ENCODE assay signal across 12 mouse cellular contexts in genomic region chr19:6121761-6122160, GRCm38 (mm10). TPM values are rescaled to one million over a fixed set of nuclear protein-coding genes. Genes with fewer than 3 reads are reported as not detected.
DNase-seq lines count a peak whose midpoint lies in the region; ATAC-seq and TF ChIP-seq lines count a peak whose summit lies in the region.
"Had no signal": no experiment of that assay in that cellular context is flagged by ENCODE, and none has a peak within 500 bp of the region (broad histone marks: within the 10 kb centered on the region; RNA-seq: fewer than 3 reads in every experiment).

No protein-coding gene starts in this region.

- no peak overlapping the region for H3K4me3 ChIP-seq in heart, embryonic 13.5 days
- no peak overlapping the region for H3K4me3 ChIP-seq in midbrain, postnatal 0 days (ENCODE audit: low read depth, low read length)
- no peak overlapping the region for H3K4me3 ChIP-seq in midbrain, embryonic 10.5 days
- H3K4me3 ChIP-seq in intestine, embryonic 15.5 days (replicated peaks), result peak overlapping the region; percentile 10; the same call in 1 of the 2 replicates
- no peak overlapping the region; the same call in 1 of the 2 replicates for H3K4me3 ChIP-seq in liver, postnatal 0 days (ENCODE audit: low read depth, low read length)
- no peak overlapping the region for H3K4me3 ChIP-seq in cerebellum, adult 2 months (replicated peaks; ENCODE audit: insufficient read depth, low read depth, low read length)
- H3K4me3 ChIP-seq: lung, embryonic 15.5 days had no signal

- TF ChIP-seq EP300 in liver, postnatal 0 days (IDR thresholded peaks at IDR 0.05; ENCODE audit: low read depth), result no peak

- H3K4me2 ChIP-seq in heart, embryonic 13.5 days, result peak overlapping the region; percentile 30; the same call in 1 of the 2 replicates
- H3K4me2 ChIP-seq in midbrain, postnatal 0 days (ENCODE audit: low read depth, low read length, poor library complexity, severe bottlenecking), result no peak overlapping the region
- peak overlapping the region; percentile 49 for H3K4me2 ChIP-seq in intestine, embryonic 15.5 days (replicated peaks)
- peak overlapping the region; percentile 34 for H3K4me2 ChIP-seq in liver, postnatal 0 days (ENCODE audit: low read depth, low read length)
- H3K4me2 ChIP-seq: lung, embryonic 15.5 days had no signal

- peak overlapping the region; percentile 59 for H3K9ac ChIP-seq in heart, embryonic 13.5 days
- H3K9ac ChIP-seq in midbrain, postnatal 0 days (replicated peaks; ENCODE audit: low read length, poor library complexity, severe bottlenecking), result 0 out of 2 replicates have a peak overlapping the region, but pooled peaks have one; percentile 13
- peak overlapping the region; percentile 30; the same call in 1 of the 2 replicates for H3K9ac ChIP-seq in intestine, embryonic 15.5 days
- H3K9ac ChIP-seq in liver, postnatal 0 days (replicated peaks), result peak overlapping the region; percentile 31
- H3K9ac ChIP-seq: lung, embryonic 15.5 days had no signal

- no peaks in the 10 kb centered on the region; the same call in 1 of the 2 replicates for H3K9me3 ChIP-seq in heart, embryonic 13.5 days
- H3K9me3 ChIP-seq in midbrain, postnatal 0 days (ENCODE audit: low read length), result no peaks in the 10 kb centered on the region
- no peaks in the 10 kb centered on the region for H3K9me3 ChIP-seq in midbrain, embryonic 10.5 days (replicated peaks)
- no peaks in the 10 kb centered on the region for H3K9me3 ChIP-seq in intestine, embryonic 15.5 days
- no peaks in the 10 kb centered on the region for H3K9me3 ChIP-seq in liver, postnatal 0 days (ENCODE audit: low read length)
- H3K9me3 ChIP-seq: lung, embryonic 15.5 days had no signal

- no peak for ATAC-seq in heart, embryonic 13.5 days (ENCODE audit: extremely low read depth, insufficient number of reproducible peaks, low FRiP score, low TSS enrichment)
- ATAC-seq in midbrain, postnatal 0 days (ENCODE audit: low FRiP score), result no peak
- ATAC-seq in intestine, embryonic 15.5 days, result peak; percentile 26
- ATAC-seq in liver, postnatal 0 days, result no peak; the same call in 1 of the 2 replicates
- ATAC-seq: inflammation-experienced regulatory T-cells, adult 6 months had no signal

- H3K27ac ChIP-seq in heart, embryonic 13.5 days (replicated peaks), result no peak overlapping the region
- H3K27ac ChIP-seq in midbrain, postnatal 0 days (ENCODE audit: low read depth, low read length), result no peak overlapping the region
- no peak overlapping the region for H3K27ac ChIP-seq in midbrain, embryonic 10.5 days (replicated peaks)
- H3K27ac ChIP-seq in intestine, embryonic 15.5 days, result peak overlapping the region; percentile 41
- 0 out of 2 replicates have a peak overlapping the region, but pooled peaks have one; percentile 34 for H3K27ac ChIP-seq in liver, postnatal 0 days (ENCODE audit: low read depth)
- H3K27ac ChIP-seq in cerebellum, adult 2 months (ENCODE audit: insufficient read depth, low read length), result no peak overlapping the region
- H3K27ac ChIP-seq: lung, embryonic 15.5 days had no signal

- WGBS in heart, embryonic 13.5 days, result 22% methylated on average over 19 of the region's 19 CpGs
- 43% methylated on average over 18 of the region's 19 CpGs for WGBS in midbrain, postnatal 0 days
- 40% methylated on average over 19 of the region's 19 CpGs for WGBS in midbrain, embryonic 10.5 days
- WGBS in intestine, embryonic 15.5 days, result 29% methylated on average over 19 of the region's 19 CpGs
- 69% methylated on average over 19 of the region's 19 CpGs for WGBS in liver, postnatal 0 days (ENCODE audit: insufficient replicate concordance)
- WGBS in cerebellum, adult 2 months, result 57% methylated on average over 19 of the region's 19 CpGs

- no peak for DNase-seq in heart, postnatal 14 days
- DNase-seq in midbrain, postnatal 0 days (ENCODE audit: low spot score), result no peak
- DNase-seq in midbrain, embryonic 10.5 days (ENCODE audit: low spot score), result no peak
- peak; percentile 44 for DNase-seq in liver, postnatal 0 days
- no peak for DNase-seq in adrenal gland, postnatal 14 days
- DNase-seq in cerebellum, adult 2 months, result no peak

- TF ChIP-seq POLR2A in cerebellum, adult 2 months (IDR thresholded peaks at IDR 0.05; ENCODE audit: borderline replicate concordance, insufficient read depth, low read length), result no peak

- H3K4me1 ChIP-seq in heart, embryonic 13.5 days, result peaks cover 14% of the 10 kb centered on the region
- no peaks in the 10 kb centered on the region; the same call in 1 of the 2 replicates for H3K4me1 ChIP-seq in midbrain, postnatal 0 days (ENCODE audit: insufficient read depth, low read length)
- peaks cover 29% of the 10 kb centered on the region for H3K4me1 ChIP-seq in midbrain, embryonic 10.5 days
- peaks cover 32% of the 10 kb centered on the region for H3K4me1 ChIP-seq in intestine, embryonic 15.5 days (replicated peaks)
- peaks cover 14% of the 10 kb centered on the region for H3K4me1 ChIP-seq in liver, postnatal 0 days (ENCODE audit: insufficient read depth)
- H3K4me1 ChIP-seq in cerebellum, adult 2 months (ENCODE audit: control insufficient read depth, insufficient read depth, low read length), result peaks cover under 1% of the 10 kb centered on the region; the same call in 1 of the 2 replicates

- H3K36me3 ChIP-seq in heart, embryonic 13.5 days, result peaks cover 20% of the 10 kb centered on the region
- peaks cover 20% of the 10 kb centered on the region for H3K36me3 ChIP-seq in midbrain, postnatal 0 days (ENCODE audit: insufficient read depth, low read length)
- H3K36me3 ChIP-seq in midbrain, embryonic 10.5 days, result peaks cover 5% of the 10 kb centered on the region
- H3K36me3 ChIP-seq in intestine, embryonic 15.5 days, result 0 out of 2 replicates have a peak, but pooled peaks cover 3% of the 10 kb centered on the region
- H3K36me3 ChIP-seq in liver, postnatal 0 days (replicated peaks; ENCODE audit: insufficient read depth, low read length), result peaks cover 7% of the 10 kb centered on the region; the same call in 1 of the 2 replicates
- H3K36me3 ChIP-seq: lung, embryonic 15.5 days had no signal

- intact Hi-C loops in heart, postnatal 14 days (cut with DNase I), result no loop called here

- TF ChIP-seq CTCF in midbrain, postnatal 0 days (IDR thresholded peaks at IDR 0.05), result no peak
- TF ChIP-seq CTCF in liver, postnatal 0 days (IDR thresholded peaks at IDR 0.05; ENCODE audit: low read depth), result no peak
- TF ChIP-seq CTCF in cerebellum, adult 2 months (IDR thresholded peaks at IDR 0.05; ENCODE audit: borderline replicate concordance, insufficient read depth, low read depth, low read length), result no peak

- H3K27me3 ChIP-seq in heart, embryonic 13.5 days (replicated peaks), result no peaks in the 10 kb centered on the region
- H3K27me3 ChIP-seq in midbrain, postnatal 0 days (ENCODE audit: insufficient read depth, low read length), result no peaks in the 10 kb centered on the region
- H3K27me3 ChIP-seq in midbrain, embryonic 10.5 days (ENCODE audit: low read depth, poor library complexity, severe bottlenecking), result no peaks in the 10 kb centered on the region
- H3K27me3 ChIP-seq in intestine, embryonic 15.5 days (replicated peaks), result no peaks in the 10 kb centered on the region
- H3K27me3 ChIP-seq in liver, postnatal 0 days (ENCODE audit: insufficient read depth, low read length), result no peaks in the 10 kb centered on the region
- H3K27me3 ChIP-seq in cerebellum, adult 2 months (ENCODE audit: control insufficient read depth, insufficient read depth, low read length), result no peaks in the 10 kb centered on the region
- H3K27me3 ChIP-seq: lung, embryonic 15.5 days had no signal

RNA-seq across cellular contexts. Expression of gene Sac3d1, which starts 3.3 kb away (rescaled TPM):
- polyA plus RNA-seq in heart, embryonic 13.5 days (2015; fragmentation: Nextera tagmentation; extraction: Ambion mirVana), result 30.8 and 33.0 TPM in 2 replicates
- total RNA-seq in heart, postnatal 14 days (2021), result 1 to 10 TPM; 9.4 to 9.7 TPM
- 66.6 and 73.1 TPM in 2 replicates for total RNA-seq in midbrain, postnatal 0 days (2014; rRNA removed)
- 52.6 and 53.1 TPM in 2 replicates for polyA plus RNA-seq in midbrain, postnatal 0 days (2015; fragmentation: Nextera tagmentation; extraction: Ambion mirVana)
- polyA plus RNA-seq in midbrain, embryonic 10.5 days (2016; fragmentation: Nextera tagmentation; extraction: Ambion mirVana), result 61.8 and 70.0 TPM in 2 replicates
- polyA plus RNA-seq in intestine, embryonic 15.5 days (2015; fragmentation: Nextera tagmentation; extraction: Ambion mirVana), result 44.3 and 44.7 TPM in 2 replicates
- polyA plus RNA-seq in liver, postnatal 0 days (2015; fragmentation: Nextera tagmentation; extraction: Ambion mirVana), result 15.0 and 15.6 TPM in 2 replicates
- 12.9 and 15.4 TPM in 2 replicates for total RNA-seq in adrenal gland, postnatal 14 days (2021)
- polyA plus RNA-seq in cerebellum, adult 2 months (2012; rRNA removed), result 33.8 and 35.9 TPM in 2 replicates

RNA-seq across cellular contexts. Expression of gene Snx15, which starts 6.3 kb away (rescaled TPM):
- 21.0 and 23.9 TPM in 2 replicates for polyA plus RNA-seq in heart, embryonic 13.5 days (2015; fragmentation: Nextera tagmentation; extraction: Ambion mirVana)
- 10 to 100 TPM; 12.2 to 14.7 TPM for total RNA-seq in heart, postnatal 14 days (2021)
- total RNA-seq in midbrain, postnatal 0 days (2014; rRNA removed), result 51.0 and 66.4 TPM in 2 replicates
- polyA plus RNA-seq in midbrain, postnatal 0 days (2015; fragmentation: Nextera tagmentation; extraction: Ambion mirVana), result 66.1 and 69.1 TPM in 2 replicates
- 24.0 and 28.9 TPM in 2 replicates for polyA plus RNA-seq in midbrain, embryonic 10.5 days (2016; fragmentation: Nextera tagmentation; extraction: Ambion mirVana)
- polyA plus RNA-seq in intestine, embryonic 15.5 days (2015; fragmentation: Nextera tagmentation; extraction: Ambion mirVana), result 31.7 and 33.8 TPM in 2 replicates
- 38.6 and 41.6 TPM in 2 replicates for polyA plus RNA-seq in liver, postnatal 0 days (2015; fragmentation: Nextera tagmentation; extraction: Ambion mirVana)
- total RNA-seq in adrenal gland, postnatal 14 days (2021), result 21.7 and 23.6 TPM in 2 replicates
- 66.7 and 67.9 TPM in 2 replicates for polyA plus RNA-seq in cerebellum, adult 2 months (2012; rRNA removed)

RNA-seq across cellular contexts. Expression of gene Naaladl1, which starts 16.2 kb away (rescaled TPM):
- 0.09 and 0.24 TPM in 2 replicates for polyA plus RNA-seq in heart, embryonic 13.5 days (2015; fragmentation: Nextera tagmentation; extraction: Ambion mirVana)
- total RNA-seq in heart, postnatal 14 days (2021), result not detected
- 0.42 and 1.0 TPM in 2 replicates for total RNA-seq in midbrain, postnatal 0 days (2014; rRNA removed)
- polyA plus RNA-seq in midbrain, postnatal 0 days (2015; fragmentation: Nextera tagmentation; extraction: Ambion mirVana), result 0.41 and 0.53 TPM in 2 replicates
- 0.72 and 0.99 TPM in 2 replicates for polyA plus RNA-seq in midbrain, embryonic 10.5 days (2016; fragmentation: Nextera tagmentation; extraction: Ambion mirVana)
- 28.9 and 38.8 TPM in 2 replicates for polyA plus RNA-seq in intestine, embryonic 15.5 days (2015; fragmentation: Nextera tagmentation; extraction: Ambion mirVana)
- polyA plus RNA-seq in liver, postnatal 0 days (2015; fragmentation: Nextera tagmentation; extraction: Ambion mirVana), result 0.46 and 0.63 TPM in 2 replicates
- total RNA-seq in adrenal gland, postnatal 14 days (2021), result 0.33 TPM in 1 of 2 replicates, not detected in the other
- 0.05 and 0.24 TPM in 2 replicates for polyA plus RNA-seq in cerebellum, adult 2 months (2012; rRNA removed)
- total RNA-seq: gastrocnemius, adult 18-20 months had no signal

RNA-seq across cellular contexts. Expression of gene Batf2, which starts 19.0 kb away (rescaled TPM):
- not detected in 2 replicates for polyA plus RNA-seq in heart, embryonic 13.5 days (2015; fragmentation: Nextera tagmentation; extraction: Ambion mirVana)
- total RNA-seq in heart, postnatal 14 days (2021), result under 1 TPM; 0.46 to 0.88 TPM
- total RNA-seq in midbrain, postnatal 0 days (2014; rRNA removed), result not detected in 2 replicates
- polyA plus RNA-seq in midbrain, postnatal 0 days (2015; fragmentation: Nextera tagmentation; extraction: Ambion mirVana), result not detected in 2 replicates
- polyA plus RNA-seq in midbrain, embryonic 10.5 days (2016; fragmentation: Nextera tagmentation; extraction: Ambion mirVana), result not detected in 2 replicates
- 0.80 and 1.3 TPM in 2 replicates for polyA plus RNA-seq in intestine, embryonic 15.5 days (2015; fragmentation: Nextera tagmentation; extraction: Ambion mirVana)
- 0.59 and 1.1 TPM in 2 replicates for polyA plus RNA-seq in liver, postnatal 0 days (2015; fragmentation: Nextera tagmentation; extraction: Ambion mirVana)
- total RNA-seq in adrenal gland, postnatal 14 days (2021), result 0.52 and 1.5 TPM in 2 replicates
- polyA plus RNA-seq in cerebellum, adult 2 months (2012; rRNA removed), result 0.29 and 0.54 TPM in 2 replicates
- polyA plus RNA-seq: heart, embryonic 14.5 days; inflammation-experienced regulatory T-cells, adult 6 months had no signal

RNA-seq across cellular contexts. Expression of gene Arl2, which starts 19.6 kb away (rescaled TPM):
- polyA plus RNA-seq in heart, embryonic 13.5 days (2015; fragmentation: Nextera tagmentation; extraction: Ambion mirVana), result 83.0 and 85.6 TPM in 2 replicates
- 10 to 100 TPM; 54.8 to 58.4 TPM for total RNA-seq in heart, postnatal 14 days (2021)
- total RNA-seq in midbrain, postnatal 0 days (2014; rRNA removed), result 83.4 and 123 TPM in 2 replicates
- 159 and 174 TPM in 2 replicates for polyA plus RNA-seq in midbrain, postnatal 0 days (2015; fragmentation: Nextera tagmentation; extraction: Ambion mirVana)
- polyA plus RNA-seq in midbrain, embryonic 10.5 days (2016; fragmentation: Nextera tagmentation; extraction: Ambion mirVana), result 118 and 124 TPM in 2 replicates
- polyA plus RNA-seq in intestine, embryonic 15.5 days (2015; fragmentation: Nextera tagmentation; extraction: Ambion mirVana), result 99.2 and 103 TPM in 2 replicates
- 16.7 and 20.5 TPM in 2 replicates for polyA plus RNA-seq in liver, postnatal 0 days (2015; fragmentation: Nextera tagmentation; extraction: Ambion mirVana)
- total RNA-seq in adrenal gland, postnatal 14 days (2021), result 61.2 and 61.5 TPM in 2 replicates
- polyA plus RNA-seq in cerebellum, adult 2 months (2012; rRNA removed), result 174 and 188 TPM in 2 replicates

Comparison
In these comparisons a context has a peak if more than half of its experiments do, and no peak if none do; other contexts are left out.
1. H3K27ac ChIP-seq: peak in intestine, embryonic 15.5 days (single experiment) and liver, postnatal 0 days (single experiment); none in heart, embryonic 13.5 days (single experiment), midbrain, postnatal 0 days (single experiment), midbrain, embryonic 10.5 days (single experiment) and cerebellum, adult 2 months (single experiment).
2. RNA of gene Naaladl1, which starts 16.2 kb away (polyA plus RNA-seq): 28.9 to 38.8 TPM in intestine, embryonic 15.5 days; 0.72 to 0.99 TPM in midbrain, embryonic 10.5 days, 0.46 to 0.63 TPM in liver, postnatal 0 days, 0.41 to 0.53 TPM in midbrain, postnatal 0 days, 0.09 to 0.24 TPM in heart, embryonic 13.5 days and 0.05 to 0.24 TPM in cerebellum, adult 2 months; every median in the first group is over 10 times any median in the second.
3. Peak in every context shown above with its lines, with median percentiles within 50 percentile points of each other: H3K9ac ChIP-seq.